Mouse (Mus musculus) stomach, embryonic 14.5 days (tissue): ENCODE data around the gene Plekha8. TPM values are rescaled to one million over a fixed set of nuclear protein-coding genes. Genes with fewer than 3 reads are reported as not detected.

Experiments
- ATAC-seq: fragments of 200-750 bp; cut with Nextera tagmentation; 2 replicates; pipeline ENCODE4 v1.8.0; 2017; ENCODE audit warnings: low read depth, moderate TSS enrichment; ENCODE audit not compliant: insufficient number of reproducible peaks, insufficient read depth, low FRiP score
- H3K27ac ChIP-seq: fragments of 300-500 bp; sonication (generic); 2 replicates; pipeline ENCODE4 v1.5.1; 2014; ENCODE audit warnings: mild to moderate bottlenecking, low read length, moderate library complexity, mixed read lengths
- H3K27me3 ChIP-seq: fragments of 300-500 bp; sonication (generic); 2 replicates; pipeline ENCODE4 v1.6.1; 2014; ENCODE audit warnings: low read length, control low read depth, mixed read lengths; ENCODE audit not compliant: control insufficient read depth, insufficient read depth
- H3K36me3 ChIP-seq: fragments of 300-500 bp; sonication (generic); 2 replicates; pipeline ENCODE4 v1.6.1; 2014; ENCODE audit warnings: mild to moderate bottlenecking, control low read depth, low read length, moderate library complexity, mixed read lengths; ENCODE audit not compliant: control insufficient read depth, insufficient read depth
- H3K4me1 ChIP-seq: fragments of 300-500 bp; sonication (generic); 2 replicates; pipeline ENCODE4 v1.6.1; 2014; ENCODE audit warnings: low read length, control low read depth, mixed read lengths; ENCODE audit not compliant: control insufficient read depth, insufficient read depth
- H3K4me2 ChIP-seq: fragments of 300-500 bp; sonication (generic); replicated peaks from 2 replicates; pipeline ENCODE4 v1.6.1; 2014; ENCODE audit warnings: low read depth, low read length, control low read depth
- H3K4me3 ChIP-seq: fragments of 300-500 bp; sonication (generic); 2 replicates; pipeline ENCODE4 v1.5.1; 2014; ENCODE audit warnings: low read depth, low read length, control low read depth
- H3K9ac ChIP-seq: fragments of 300-500 bp; sonication (generic); replicated peaks from 2 replicates; pipeline ENCODE4 v1.6.1; 2014; ENCODE audit warnings: low read depth, mild to moderate bottlenecking, control low read depth, low read length, moderate library complexity, mixed read lengths
- H3K9me3 ChIP-seq: fragments of 300-500 bp; sonication (generic); 2 replicates; pipeline ENCODE4 v1.6.1; 2016; ENCODE audit warnings: low read depth, low read length, control low read depth; ENCODE audit not compliant: control insufficient read depth
- WGBS: fragments of 180-500 bp; shearing (Covaris S2); extraction: QIAGEN DNeasy Blood & Tissue Kit; methylation state at CpG from one replicate; pipeline ENCODE4 v1.1.7; 2014; 5-methylcytosine and 5-hydroxymethylcytosine counted together
- polyA plus RNA-seq: library from polyadenylated mRNA; unstranded; fragments of >200 nt; fragmentation: Nextera tagmentation; extraction: Ambion mirVana; gene quantifications from 2 replicates; pipeline ENCODE4 v1.2.1, GENCODE M21; 2014

The Plekha8 gene
- polyA plus RNA-seq, 1 experiment from 2014 or later: 9.8 TPM

DNA sequence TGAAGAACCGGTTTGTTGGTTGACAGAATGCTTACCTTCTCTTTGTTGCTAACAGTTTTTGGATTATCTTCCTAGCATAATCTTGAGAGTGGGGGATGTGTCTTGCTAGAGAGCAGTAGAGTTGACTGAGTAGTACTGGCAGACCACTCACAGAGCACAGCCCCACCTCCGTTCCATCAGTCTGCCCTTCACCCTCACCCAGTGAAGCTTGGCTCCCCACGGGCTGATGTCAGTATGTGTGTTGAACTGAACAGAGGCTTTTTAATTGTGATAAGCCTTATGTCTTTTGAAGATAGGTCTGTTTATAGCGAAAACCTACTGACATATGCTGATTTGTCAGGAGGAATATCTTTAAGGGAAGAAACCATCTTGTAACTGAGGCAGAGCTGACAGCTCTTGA, 48.3 kb downstream of the Plekha8 start:
- H3K9me3 ChIP-seq: no peaks in the 10 kb centered on the region
- ATAC-seq: no peak
- no peaks in the 10 kb centered on the region for H3K27me3 ChIP-seq
- WGBS: 74% methylated on average over 4 of the region's 4 CpGs
- no peaks in the 10 kb centered on the region for H3K4me1 ChIP-seq
- no peak overlapping the region for H3K4me2 ChIP-seq
- H3K9ac ChIP-seq: no peak overlapping the region
- H3K36me3 ChIP-seq: no peaks in the 10 kb centered on the region; the same call in 1 of the 2 replicates
- no peak overlapping the region for H3K4me3 ChIP-seq
- no peak overlapping the region for H3K27ac ChIP-seq

DNA sequence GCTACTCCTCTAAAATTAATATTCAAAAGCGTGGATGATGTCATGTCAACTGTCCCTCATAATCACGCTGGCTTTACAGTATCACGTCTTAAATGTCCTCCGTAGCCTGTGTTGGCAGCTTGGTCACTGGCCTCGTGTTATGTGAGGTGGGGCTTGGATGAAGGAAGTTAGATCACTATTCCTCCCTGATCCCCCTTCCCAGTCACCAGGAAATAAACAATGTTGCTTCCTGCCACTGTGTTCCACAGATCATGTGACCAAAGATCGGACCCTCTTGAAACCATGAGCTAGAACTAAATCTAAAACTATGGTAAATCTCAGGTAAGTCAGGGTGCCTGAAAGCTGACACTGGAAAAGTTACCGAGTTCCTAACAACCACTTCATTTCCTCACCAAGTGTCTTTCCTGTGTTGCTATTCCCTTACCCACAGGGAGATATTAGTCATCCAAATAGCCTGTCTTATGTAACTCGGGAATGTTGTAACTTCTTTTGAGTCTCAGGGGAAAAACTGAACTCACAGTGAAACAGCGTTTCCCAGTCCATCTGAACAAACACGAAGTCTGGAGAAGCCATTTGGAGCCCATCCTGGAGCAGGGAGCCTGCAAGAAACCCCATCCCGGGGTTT, 60.7 kb downstream of the Plekha8 start:
- Histone ChIP-seq H3K9me3 (no peaks in the 10 kb centered on the region), H3K27ac (no peak overlapping the region), H3K36me3 (no peaks in the 10 kb centered on the region), H3K9ac (no peak overlapping the region), H3K4me2 (no peak overlapping the region), H3K27me3 (no peaks in the 10 kb centered on the region), H3K4me3 (no peak overlapping the region), H3K4me1 (no peaks in the 10 kb centered on the region)
- 71% methylated on average over 11 of the region's 11 CpGs for WGBS
- ATAC-seq: no peak

DNA sequence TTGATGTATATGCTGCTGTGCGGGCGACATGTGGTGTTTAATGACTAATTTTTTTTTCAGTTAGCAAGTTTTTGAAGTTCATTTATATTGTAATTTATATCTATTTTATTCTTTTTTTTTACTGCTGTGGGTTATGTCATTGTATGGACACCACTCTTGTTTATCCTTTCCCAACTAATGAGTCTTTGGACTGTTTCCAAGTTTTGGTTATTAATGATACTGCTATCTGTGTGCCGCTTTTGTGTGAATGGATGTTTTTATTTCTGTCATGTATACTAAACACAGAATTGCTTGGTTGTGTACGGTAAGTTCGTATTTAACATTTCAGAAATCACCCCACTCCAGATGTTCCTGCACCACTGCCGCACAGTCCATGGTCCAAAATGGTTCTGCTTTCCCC, 63.0 kb downstream of the Plekha8 start:
- Histone ChIP-seq H3K27me3 (no peaks in the 10 kb centered on the region), H3K4me3 (no peak overlapping the region), H3K9me3 (no peaks in the 10 kb centered on the region), H3K4me1 (no peaks in the 10 kb centered on the region), H3K36me3 (no peaks in the 10 kb centered on the region), H3K4me2 (no peak overlapping the region), H3K9ac (no peak overlapping the region), H3K27ac (no peak overlapping the region)
- WGBS: 57% methylated on average over 6 of the region's 6 CpGs
- no peak for ATAC-seq

DNA sequence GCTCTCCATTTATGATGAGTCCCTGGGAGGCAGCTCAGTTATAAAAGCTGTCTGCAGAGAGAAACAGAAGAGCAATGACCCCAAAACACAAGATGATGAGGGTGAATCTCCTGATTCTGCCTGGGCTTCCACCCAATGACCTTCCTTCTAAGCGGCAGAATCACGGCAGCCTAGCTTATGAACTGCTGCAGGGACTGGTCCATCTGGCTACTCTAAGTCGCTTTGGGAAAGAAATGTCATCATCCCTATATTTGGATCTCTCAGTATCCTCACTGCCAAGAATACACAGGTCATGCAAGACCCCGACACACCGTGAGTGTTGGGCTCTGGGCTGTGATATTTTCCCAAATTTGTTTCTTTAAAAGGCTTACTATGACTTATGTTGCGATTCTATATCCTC, 75.0 kb downstream of the Plekha8 start:
- no peak for ATAC-seq
- Histone ChIP-seq H3K4me2 (no peak overlapping the region), H3K27me3 (no peaks in the 10 kb centered on the region), H3K9ac (no peak overlapping the region), H3K9me3 (no peaks in the 10 kb centered on the region), H3K4me1 (no peaks in the 10 kb centered on the region), H3K27ac (no peak overlapping the region), H3K4me3 (no peak overlapping the region), H3K36me3 (no peaks in the 10 kb centered on the region)
- 83% methylated on average over 6 of the region's 6 CpGs for WGBS

DNA sequence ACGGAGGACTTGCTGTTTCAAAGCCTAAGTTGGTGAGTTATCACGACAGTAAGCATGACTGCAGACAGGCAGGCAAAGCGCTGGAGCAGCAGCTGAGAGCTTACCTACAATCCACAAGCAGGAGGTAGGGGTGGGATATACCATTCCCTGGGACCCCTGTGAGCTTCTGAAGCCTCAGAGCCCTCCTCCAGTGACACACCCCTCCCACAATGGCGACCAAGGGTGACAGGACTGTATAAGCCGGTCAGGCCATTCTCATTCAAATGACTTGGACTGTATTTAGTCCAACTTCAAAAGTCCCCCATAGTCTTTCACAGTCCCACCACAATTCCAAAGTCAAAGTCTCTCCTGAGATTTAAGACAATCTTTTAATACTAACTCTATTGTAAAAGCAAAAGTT, 78.0 kb downstream of the Plekha8 start:
- Histone ChIP-seq H3K4me2 (no peak overlapping the region), H3K27me3 (no peaks in the 10 kb centered on the region), H3K4me1 (no peaks in the 10 kb centered on the region), H3K9ac (no peak overlapping the region), H3K4me3 (no peak overlapping the region), H3K27ac (no peak overlapping the region), H3K36me3 (no peaks in the 10 kb centered on the region), H3K9me3 (no peaks in the 10 kb centered on the region)
- no peak for ATAC-seq
- 53% methylated on average over 5 of the region's 5 CpGs for WGBS

DNA sequence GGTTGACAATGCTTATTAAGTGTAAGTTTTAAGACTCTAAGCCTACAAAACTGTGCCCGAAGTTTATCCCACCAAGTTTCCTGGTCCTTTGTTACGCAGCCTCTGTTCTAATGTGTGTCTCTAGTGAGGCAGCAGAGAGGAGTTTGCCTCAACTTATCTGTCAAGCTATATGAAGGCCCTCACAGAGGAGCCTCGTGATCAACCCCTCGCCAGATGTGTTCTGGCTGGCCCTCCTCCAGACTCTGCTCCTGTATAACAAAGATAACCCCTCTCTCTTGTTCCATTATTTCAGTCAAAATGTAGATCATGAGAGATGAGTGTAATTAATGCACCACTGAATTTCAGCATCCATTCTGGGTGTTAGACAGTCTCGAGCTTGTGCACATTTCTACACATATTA, 84.8 kb downstream of the Plekha8 start:
- WGBS: 73% methylated on average over 5 of the region's 5 CpGs
- no peak overlapping the region for H3K4me3 ChIP-seq
- no peak overlapping the region for H3K4me2 ChIP-seq
- H3K27ac ChIP-seq: no peak overlapping the region
- H3K9ac ChIP-seq: no peak overlapping the region
- no peaks in the 10 kb centered on the region for H3K36me3 ChIP-seq
- no peaks in the 10 kb centered on the region for H3K27me3 ChIP-seq
- no peaks in the 10 kb centered on the region; the same call in 1 of the 2 replicates for H3K4me1 ChIP-seq
- no peak for ATAC-seq
- H3K9me3 ChIP-seq: no peaks in the 10 kb centered on the region

DNA sequence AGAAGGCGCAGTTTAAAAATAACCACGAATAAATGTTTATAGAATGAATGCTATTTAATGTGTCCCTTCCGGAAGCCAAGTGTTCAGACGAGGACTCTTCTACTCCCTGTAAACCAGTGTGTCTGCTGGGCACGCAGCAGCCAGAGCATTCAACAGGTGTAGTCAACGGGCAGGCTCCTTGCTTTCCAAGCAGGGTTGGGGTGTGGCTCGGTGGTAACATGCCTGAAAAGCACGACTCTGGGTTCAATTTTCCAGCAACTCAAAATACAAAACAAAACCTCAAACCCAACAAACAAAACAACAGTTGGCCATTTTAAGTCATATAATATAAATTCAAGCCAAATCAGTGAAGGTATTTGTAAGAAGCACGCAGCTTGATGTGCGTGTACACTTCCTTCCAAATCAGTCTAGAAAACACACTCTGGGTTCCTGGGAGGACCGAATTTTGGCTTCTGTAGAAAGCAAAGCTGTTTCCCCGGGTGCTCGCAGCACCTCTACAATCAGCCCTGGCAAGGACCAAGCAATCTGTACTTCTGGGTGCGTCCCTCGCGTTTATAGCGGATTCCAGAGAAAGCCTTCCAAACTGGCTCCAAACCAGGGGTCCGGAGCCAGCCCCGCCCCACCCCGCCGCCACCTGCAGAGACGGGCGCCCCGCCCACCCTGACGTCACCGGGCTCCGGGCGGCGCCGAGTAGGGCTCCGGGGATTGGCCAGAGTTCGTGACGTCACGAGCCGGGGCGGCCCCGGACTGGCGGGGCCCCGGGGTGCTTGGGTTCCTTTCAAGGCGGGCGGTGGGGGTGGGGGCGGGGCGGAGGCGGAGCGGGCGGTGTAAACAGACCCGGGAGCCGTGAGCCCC, 86.2 kb downstream of the Plekha8 start, which contains the start of gene Mturn:
Mturn (plus strand) TSS at position 734 of the 855 bp plus-strand sequence.
- 3% methylated on average over 48 of the region's 48 CpGs for WGBS

DNA sequence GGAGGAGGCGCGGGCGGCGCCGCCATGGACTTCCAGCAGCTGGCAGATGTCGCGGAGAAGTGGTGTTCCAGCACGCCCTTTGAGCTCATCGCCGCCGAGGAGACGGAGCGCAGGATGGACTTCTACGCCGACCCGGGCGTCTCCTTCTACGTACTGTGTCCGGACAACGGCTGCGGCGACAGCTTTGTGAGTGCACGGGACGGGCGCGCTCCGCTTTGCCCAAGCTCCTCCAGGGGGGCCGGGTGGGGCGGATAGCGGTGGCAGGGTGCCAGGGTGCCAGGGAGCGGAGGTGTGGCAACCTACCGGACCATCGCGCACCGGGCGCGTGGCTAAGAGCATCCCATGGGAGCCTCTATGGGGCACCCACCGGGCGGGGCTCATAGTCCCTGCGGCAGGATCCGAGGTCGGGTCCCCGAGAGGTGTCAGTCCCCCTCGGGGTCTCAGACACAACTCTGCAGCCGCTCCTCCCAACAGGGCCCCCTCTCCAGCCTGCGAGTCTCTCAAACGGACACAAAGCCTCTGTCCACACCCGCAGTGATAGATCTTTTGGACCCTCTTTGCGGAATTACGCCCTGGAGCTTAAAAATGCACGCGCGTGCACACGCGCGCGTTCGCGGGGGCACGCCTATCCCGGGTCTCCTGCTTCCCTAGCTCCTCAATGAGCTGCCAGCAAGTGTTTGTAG, 87.0 kb downstream of the Plekha8 start:
- WGBS: under 1% methylated on average over 60 of the region's 61 CpGs
- ATAC-seq: no peak; the same call in 1 of the 2 replicates
- H3K9ac ChIP-seq: peak overlapping the region; percentile 47
- H3K27me3 ChIP-seq: no peaks in the 10 kb centered on the region
- H3K4me1 ChIP-seq: no peaks in the 10 kb centered on the region; the same call in 1 of the 2 replicates
- no peaks in the 10 kb centered on the region for H3K36me3 ChIP-seq
- H3K9me3 ChIP-seq: no peaks in the 10 kb centered on the region
- peak overlapping the region; percentile 78 for H3K4me3 ChIP-seq
- H3K4me2 ChIP-seq: peak overlapping the region; percentile 96
- H3K27ac ChIP-seq: peak overlapping the region; percentile 33; the same call in 1 of the 2 replicates

More for the DNA sequence above, 86.2 kb downstream of the Plekha8 start, which contains the start of gene Mturn:
- Histone ChIP-seq H3K27ac (peak within 1 kb of the TSS; percentile 33; the same call in 1 of the 2 replicates), H3K4me2 (peak within 1 kb of the TSS; percentile 96), H3K27me3 (no peaks in the 10 kb centered on the region), H3K9ac (peak within 1 kb of the TSS; percentile 47), H3K4me1 (no peaks in the 10 kb centered on the region; the same call in 1 of the 2 replicates), H3K4me3 (peak within 1 kb of the TSS; percentile 78), H3K36me3 (no peaks in the 10 kb centered on the region), H3K9me3 (no peaks in the 10 kb centered on the region)
- ATAC-seq: peak; percentile 96
